Mouse (Mus musculus) neural tube, embryonic 13.5 days (tissue): ENCODE measurements around the gene Trib2. TPM values are rescaled to one million over a fixed set of nuclear protein-coding genes. Genes with fewer than 3 reads are reported as not detected.

ENCODE experiments used
- ATAC-seq: fragments of 200-750 bp; cut with Nextera tagmentation; 2 replicates; pipeline ENCODE4 v1.8.0; 2017; ENCODE audit warnings: low read depth, mild to moderate bottlenecking, moderate TSS enrichment, moderate library complexity
- H3K27ac ChIP-seq: fragments of 300-500 bp; sonication (generic); replicated peaks from 2 replicates; pipeline ENCODE4 v1.5.1; 2015; ENCODE audit warnings: moderate library complexity, mild to moderate bottlenecking, inconsistent platforms
- H3K27me3 ChIP-seq: fragments of 300-500 bp; sonication (generic); 2 replicates; pipeline ENCODE4 v1.6.1; 2015; ENCODE audit warnings: mild to moderate bottlenecking, inconsistent platforms
- H3K36me3 ChIP-seq: fragments of 300-500 bp; sonication (generic); 2 replicates; pipeline ENCODE4 v1.6.1; 2015; ENCODE audit warnings: mild to moderate bottlenecking, inconsistent platforms
- H3K4me1 ChIP-seq: fragments of 300-500 bp; sonication (generic); replicated peaks from 2 replicates; pipeline ENCODE4 v1.6.1; 2015; ENCODE audit warnings: inconsistent platforms
- H3K4me2 ChIP-seq: fragments of 300-500 bp; sonication (generic); 2 replicates; pipeline ENCODE4 v1.6.1; 2015; ENCODE audit warnings: inconsistent platforms, mild to moderate bottlenecking, moderate library complexity
- H3K4me3 ChIP-seq: fragments of 300-500 bp; sonication (generic); 2 replicates; pipeline ENCODE4 v1.5.1; 2015; ENCODE audit warnings: mild to moderate bottlenecking, inconsistent platforms
- H3K9ac ChIP-seq: fragments of 300-500 bp; sonication (generic); 2 replicates; pipeline ENCODE4 v1.6.1; 2015; ENCODE audit warnings: moderate library complexity, mild to moderate bottlenecking, inconsistent platforms
- H3K9me3 ChIP-seq: fragments of 300-500 bp; sonication (generic); 2 replicates; pipeline ENCODE4 v1.6.1; 2016; ENCODE audit warnings: inconsistent platforms
- WGBS: fragments of 180-500 bp; shearing (Covaris S2); methylation state at CpG from one replicate; pipeline ENCODE4 v1.1.7; 2015; 5-methylcytosine and 5-hydroxymethylcytosine counted together
- polyA plus RNA-seq: library from polyadenylated mRNA; unstranded; fragments of >200 nt; fragmentation: Nextera tagmentation; extraction: Ambion mirVana; gene quantifications from 2 replicates; pipeline ENCODE4 v1.2.1, GENCODE M21; 2015

Trib2 gene
- polyA plus RNA-seq, 1 experiment from 2014 or later, result 118 TPM

- Histone ChIP-seq H3K4me1 (no peaks in the 10 kb centered on the region), H3K27ac (no peak overlapping the region), H3K9me3 (no peaks in the 10 kb centered on the region), H3K4me3 (no peak overlapping the region), H3K4me2 (no peak overlapping the region), H3K27me3 (no peaks in the 10 kb centered on the region), H3K9ac (no peak overlapping the region), H3K36me3 (no peaks in the 10 kb centered on the region)
- 90% methylated on average over 3 of the region's 3 CpGs for WGBS
- ATAC-seq, result no peak
Measured at GRCm38 (mm10) chr12:15831941-15832673, 15.4 kb upstream of the Trib2 start.

GRCm38 (mm10) chr12:15830750-15831149, 14.0 kb upstream of the Trib2 start:
- no peak for ATAC-seq
- H3K4me2 ChIP-seq, result no peak overlapping the region
- no peaks in the 10 kb centered on the region for H3K27me3 ChIP-seq
- H3K4me1 ChIP-seq, result no peaks in the 10 kb centered on the region
- no peak overlapping the region for H3K27ac ChIP-seq
- 90% methylated on average over 3 of the region's 3 CpGs for WGBS
- no peak overlapping the region for H3K9ac ChIP-seq
- H3K4me3 ChIP-seq, result no peak overlapping the region
- no peaks in the 10 kb centered on the region for H3K36me3 ChIP-seq
- no peaks in the 10 kb centered on the region for H3K9me3 ChIP-seq

DNA sequence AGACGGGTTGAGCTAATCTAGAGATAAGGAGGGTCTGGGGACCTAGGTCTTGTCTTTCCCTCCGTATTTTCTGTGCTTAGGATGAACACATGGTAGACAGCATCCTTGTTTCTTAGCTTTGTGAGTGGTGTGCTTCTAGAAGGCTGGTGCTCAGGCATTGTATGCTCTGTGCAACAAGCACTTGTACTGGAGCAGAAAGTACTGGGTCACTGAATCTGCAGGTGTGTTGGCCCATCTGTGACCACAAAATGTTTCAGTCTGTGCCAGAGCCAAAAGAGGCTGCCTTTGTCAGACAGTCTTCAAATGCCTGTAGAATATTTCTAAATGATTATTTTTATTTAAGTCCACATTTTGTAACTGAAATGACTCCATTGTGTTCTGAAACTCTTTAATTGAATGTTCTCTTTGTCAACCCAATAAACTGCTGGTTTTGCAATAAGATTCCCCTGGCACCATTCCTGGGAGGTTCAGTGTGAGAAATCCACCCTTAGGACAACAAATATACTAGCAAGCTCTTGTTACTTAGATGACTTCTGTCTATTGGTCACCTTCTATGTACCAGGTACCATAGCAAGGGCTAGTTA, 12.2 kb upstream of the Trib2 start:
- Histone ChIP-seq H3K36me3 (no peaks in the 10 kb centered on the region), H3K9ac (no peak overlapping the region), H3K27me3 (no peaks in the 10 kb centered on the region), H3K9me3 (no peaks in the 10 kb centered on the region), H3K4me1 (no peaks in the 10 kb centered on the region), H3K4me2 (no peak overlapping the region), H3K4me3 (no peak overlapping the region), H3K27ac (no peak overlapping the region)
- no peak for ATAC-seq
- 76% methylated on average over 2 of the region's 2 CpGs for WGBS

DNA sequence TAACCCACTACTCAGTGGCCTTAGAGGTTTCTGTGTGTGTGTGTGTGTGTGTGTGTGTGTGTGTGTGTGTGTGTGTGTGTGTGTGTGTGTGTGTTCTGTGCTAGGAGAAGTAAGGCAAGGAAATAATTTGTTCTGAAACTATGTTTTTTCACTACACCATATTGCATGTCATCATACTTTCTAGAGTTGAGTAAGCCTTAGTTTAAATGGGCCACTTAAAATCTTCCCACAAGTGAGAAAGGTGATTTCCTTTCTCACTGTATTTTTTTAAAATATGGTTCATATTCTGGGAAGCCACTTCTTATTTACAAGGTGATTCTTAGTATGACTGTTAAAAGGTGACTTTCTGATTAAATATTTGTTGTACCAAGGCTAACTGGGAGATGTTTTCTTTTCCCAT, 4.3 kb upstream of the Trib2 start:
- no peak for ATAC-seq
- Histone ChIP-seq H3K9me3 (no peaks in the 10 kb centered on the region), H3K36me3 (no peaks in the 10 kb centered on the region), H3K27me3 (no peaks in the 10 kb centered on the region), H3K27ac (no peak overlapping the region), H3K9ac (no peak overlapping the region), H3K4me1 (peaks cover 9% of the 10 kb centered on the region), H3K4me2 (no peak overlapping the region), H3K4me3 (no peak overlapping the region)

DNA sequence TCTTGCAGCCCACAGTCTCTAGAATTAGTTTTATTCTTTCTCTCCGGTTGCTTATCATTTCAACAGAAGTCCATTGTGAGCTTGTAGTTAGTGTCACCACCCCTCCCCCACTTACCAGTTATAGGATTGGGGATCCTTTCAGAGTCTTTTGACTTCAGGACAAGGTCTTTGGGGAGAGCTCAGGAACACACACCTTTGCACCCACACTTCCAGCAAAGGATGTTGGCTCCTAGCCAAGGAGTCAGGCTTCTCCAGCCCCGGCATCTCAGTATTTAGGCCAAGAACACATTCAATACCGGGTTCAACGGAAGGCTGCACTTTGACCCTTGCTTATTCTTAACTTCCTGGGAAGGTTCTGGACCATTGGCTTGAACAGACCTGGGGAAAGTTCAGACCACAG, 643 bp upstream of the Trib2 start:
- peak overlapping the region; percentile 86 for H3K4me3 ChIP-seq
- H3K4me2 ChIP-seq, result peak overlapping the region; percentile 78
- no peaks in the 10 kb centered on the region for H3K27me3 ChIP-seq
- no peaks in the 10 kb centered on the region for H3K36me3 ChIP-seq
- H3K4me1 ChIP-seq, result peaks cover 15% of the 10 kb centered on the region
- H3K27ac ChIP-seq, result peak overlapping the region; percentile 99
- H3K9ac ChIP-seq, result peak overlapping the region; percentile 99
- no peaks in the 10 kb centered on the region for H3K9me3 ChIP-seq
- WGBS, result 27% methylated on average over 4 of the region's 4 CpGs
- ATAC-seq, result no peak

DNA sequence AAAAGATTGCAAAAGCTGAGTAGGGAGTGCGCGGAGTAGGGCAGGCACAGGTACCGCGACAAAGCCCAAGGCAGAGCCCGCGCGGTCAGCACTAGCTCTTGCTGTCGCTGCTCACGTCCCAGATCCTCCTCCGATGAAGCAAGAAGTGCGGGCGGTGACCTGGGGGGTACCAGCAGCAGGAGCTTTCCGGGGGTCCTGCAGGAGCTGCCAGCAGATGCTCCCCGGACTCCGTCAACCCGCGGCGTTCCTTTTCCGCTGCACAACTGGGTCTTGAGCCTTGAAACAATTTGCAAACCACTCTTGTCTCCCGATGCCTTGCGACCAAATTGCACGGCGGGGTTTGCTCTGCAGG, 492 bp downstream of the Trib2 start:
- WGBS, result under 1% methylated on average over 23 of the region's 23 CpGs
- Histone ChIP-seq H3K27ac (peak overlapping the region; percentile 99), H3K4me3 (peak overlapping the region; percentile 86), H3K4me2 (peak overlapping the region; percentile 78), H3K27me3 (no peaks in the 10 kb centered on the region), H3K4me1 (peaks cover 27% of the 10 kb centered on the region), H3K36me3 (no peaks in the 10 kb centered on the region), H3K9ac (peak overlapping the region; percentile 99), H3K9me3 (no peaks in the 10 kb centered on the region)
- ATAC-seq, result peak; percentile 49

- under 1% methylated on average over 49 of the region's 49 CpGs for WGBS
Measured at GRCm38 (mm10) chr12:15815576-15816253, 1.0 kb downstream of the Trib2 start.

DNA sequence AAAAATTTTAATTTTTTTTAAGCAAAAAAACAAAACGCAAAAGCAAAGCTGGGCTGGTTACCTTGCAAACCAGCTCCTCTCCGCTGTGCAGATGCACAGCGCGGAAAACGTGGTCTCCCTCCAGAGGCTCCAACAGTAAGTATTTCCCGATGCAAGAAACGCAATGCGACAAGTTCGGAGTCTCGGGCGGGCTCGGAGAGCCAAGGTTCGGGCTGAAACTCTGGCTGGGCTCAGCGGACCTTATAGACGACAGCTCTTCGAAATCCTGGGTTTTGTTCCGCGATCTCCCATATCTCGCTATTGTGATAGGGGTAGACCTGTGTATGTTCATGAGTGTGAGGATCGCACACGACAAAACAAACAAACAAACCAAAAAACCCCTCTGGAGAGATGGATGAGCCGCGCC, 1.5 kb downstream of the Trib2 start:
- Histone ChIP-seq H3K27ac (peak overlapping the region; percentile 99), H3K4me3 (peak overlapping the region; percentile 86), H3K36me3 (no peaks in the 10 kb centered on the region), H3K4me2 (peak overlapping the region; percentile 78), H3K4me1 (peaks cover 37% of the 10 kb centered on the region), H3K9ac (peak overlapping the region; percentile 99), H3K9me3 (no peaks in the 10 kb centered on the region), H3K27me3 (no peaks in the 10 kb centered on the region)
- no peak; the same call in 1 of the 2 replicates for ATAC-seq
- under 1% methylated on average over 23 of the region's 23 CpGs for WGBS

More at GRCm38 (mm10) chr12:15815576-15816253, 1.0 kb downstream of the Trib2 start:
- Histone ChIP-seq H3K36me3 (no peaks in the 10 kb centered on the region), H3K4me2 (peak overlapping the region; percentile 78), H3K9ac (peak overlapping the region; percentile 99), H3K27ac (peak overlapping the region; percentile 99), H3K27me3 (no peaks in the 10 kb centered on the region), H3K4me1 (peaks cover 32% of the 10 kb centered on the region), H3K4me3 (peak overlapping the region; percentile 86), H3K9me3 (no peaks in the 10 kb centered on the region)
- peak; percentile 50 for ATAC-seq

DNA sequence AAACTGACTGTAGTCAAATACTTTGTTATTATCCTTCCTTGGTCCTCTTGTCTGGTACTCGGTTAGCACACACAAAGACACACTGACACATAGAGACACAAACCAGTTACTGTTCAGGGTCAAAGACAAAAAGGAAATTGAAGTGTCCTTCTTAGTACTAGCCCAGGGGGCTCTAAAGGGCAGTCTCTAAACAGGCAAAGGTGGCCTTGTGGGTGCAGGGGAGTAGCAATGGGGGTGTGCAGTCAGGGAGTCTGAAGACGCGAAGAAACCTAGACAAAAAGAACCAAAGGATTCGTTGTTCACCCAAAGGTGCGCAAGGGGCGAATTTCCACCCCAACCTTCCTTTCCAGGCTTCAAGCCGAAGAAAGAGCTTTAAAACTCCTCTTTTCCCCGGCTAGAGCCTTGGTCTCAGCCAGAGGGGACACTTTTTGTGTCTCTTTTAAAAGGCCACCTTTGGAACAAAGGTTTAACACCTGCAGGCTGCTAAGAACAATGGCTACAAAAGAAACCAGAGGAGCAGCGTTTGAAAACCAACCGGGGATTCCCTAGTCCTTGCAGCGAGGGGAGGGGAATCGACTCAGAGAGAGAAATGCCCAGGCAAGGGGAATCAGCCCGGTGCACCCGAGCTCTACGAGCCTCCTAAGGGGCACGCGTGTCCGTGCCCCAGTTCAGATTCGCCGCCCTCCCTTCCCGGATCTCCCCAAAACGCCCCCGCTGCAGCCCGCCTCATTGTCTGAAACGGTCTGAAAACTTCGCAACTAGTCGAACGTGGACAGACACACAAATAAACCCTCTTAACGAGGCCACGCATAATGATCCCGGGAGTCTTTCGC, 2.3 kb downstream of the Trib2 start:
- H3K4me1 ChIP-seq, result peaks cover 44% of the 10 kb centered on the region
- peak overlapping the region; percentile 78 for H3K4me2 ChIP-seq
- ATAC-seq, result no peak
- H3K27me3 ChIP-seq, result no peaks in the 10 kb centered on the region
- peak overlapping the region; percentile 86 for H3K4me3 ChIP-seq
- peak overlapping the region; percentile 99 for H3K9ac ChIP-seq
- no peaks in the 10 kb centered on the region for H3K9me3 ChIP-seq
- peaks cover 5% of the 10 kb centered on the region for H3K36me3 ChIP-seq
- peak overlapping the region; percentile 99 for H3K27ac ChIP-seq
- WGBS, result under 1% methylated on average over 32 of the region's 32 CpGs

- H3K9ac ChIP-seq, result peak overlapping the region; percentile 99
- H3K27me3 ChIP-seq, result no peaks in the 10 kb centered on the region
- WGBS, result 5% methylated on average over 5 of the region's 5 CpGs
- peaks cover 50% of the 10 kb centered on the region for H3K4me1 ChIP-seq
- H3K4me2 ChIP-seq, result peak overlapping the region; percentile 78
- H3K27ac ChIP-seq, result peak overlapping the region; percentile 99
- ATAC-seq, result no peak
- peak overlapping the region; percentile 86 for H3K4me3 ChIP-seq
- H3K9me3 ChIP-seq, result no peaks in the 10 kb centered on the region
- peaks cover 11% of the 10 kb centered on the region for H3K36me3 ChIP-seq
Measured at GRCm38 (mm10) chr12:15813819-15814165, 2.9 kb downstream of the Trib2 start.

- 4% methylated on average over 12 of the region's 12 CpGs for WGBS
- no peaks in the 10 kb centered on the region for H3K27me3 ChIP-seq
- peak overlapping the region; percentile 99 for H3K9ac ChIP-seq
- no peaks in the 10 kb centered on the region for H3K9me3 ChIP-seq
- H3K36me3 ChIP-seq, result peaks cover 17% of the 10 kb centered on the region
- peak overlapping the region; percentile 99 for H3K27ac ChIP-seq
- H3K4me3 ChIP-seq, result peak overlapping the region; percentile 86
- ATAC-seq, result peak; percentile 19
- peak overlapping the region; percentile 78 for H3K4me2 ChIP-seq
- peaks cover 55% of the 10 kb centered on the region for H3K4me1 ChIP-seq
Measured at GRCm38 (mm10) chr12:15813133-15813818, 3.4 kb downstream of the Trib2 start.
